Mouse (Mus musculus) neural tube, postnatal 0 days (tissue): ENCODE results near the gene Slc22a22. TPM values are rescaled to one million over a fixed set of nuclear protein-coding genes. Genes with fewer than 3 reads are reported as not detected.

Source experiments
- polyA plus RNA-seq: library from polyadenylated mRNA; unstranded; fragments of >200 nt; fragmentation: Nextera tagmentation; extraction: Ambion mirVana; gene quantifications from 2 replicates; pipeline ENCODE4 v1.2.1, GENCODE M21; 2015

Gene Slc22a22
- polyA plus RNA-seq, result not detected in 2 replicates

DNA sequence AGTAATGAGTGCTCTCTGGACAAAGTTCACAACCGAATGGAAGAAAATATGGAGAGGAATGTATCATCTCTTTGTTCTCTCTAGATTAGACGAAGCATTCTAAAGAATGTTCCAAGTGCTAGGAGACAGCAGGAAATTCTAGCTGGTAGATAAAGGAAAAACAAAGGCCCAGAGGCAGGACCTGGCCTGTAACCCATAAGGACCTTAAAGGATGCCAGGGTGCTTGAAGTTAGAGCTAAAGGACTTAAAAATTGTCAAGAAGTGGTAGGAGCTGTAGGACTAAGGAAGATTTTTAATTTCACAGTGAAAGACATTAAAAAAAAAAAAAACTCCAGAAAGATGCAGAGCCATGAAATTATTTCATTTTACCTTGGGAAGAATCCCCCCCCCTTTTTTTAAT lies at the start of gene Slc22a22:
Gene Slc22a22, minus strand, starts transcription at position 101 of the 400 bp plus-strand sequence.

